Mouse (Mus musculus): ENCODE measurements around the gene Fev.

The Fev gene

DNA sequence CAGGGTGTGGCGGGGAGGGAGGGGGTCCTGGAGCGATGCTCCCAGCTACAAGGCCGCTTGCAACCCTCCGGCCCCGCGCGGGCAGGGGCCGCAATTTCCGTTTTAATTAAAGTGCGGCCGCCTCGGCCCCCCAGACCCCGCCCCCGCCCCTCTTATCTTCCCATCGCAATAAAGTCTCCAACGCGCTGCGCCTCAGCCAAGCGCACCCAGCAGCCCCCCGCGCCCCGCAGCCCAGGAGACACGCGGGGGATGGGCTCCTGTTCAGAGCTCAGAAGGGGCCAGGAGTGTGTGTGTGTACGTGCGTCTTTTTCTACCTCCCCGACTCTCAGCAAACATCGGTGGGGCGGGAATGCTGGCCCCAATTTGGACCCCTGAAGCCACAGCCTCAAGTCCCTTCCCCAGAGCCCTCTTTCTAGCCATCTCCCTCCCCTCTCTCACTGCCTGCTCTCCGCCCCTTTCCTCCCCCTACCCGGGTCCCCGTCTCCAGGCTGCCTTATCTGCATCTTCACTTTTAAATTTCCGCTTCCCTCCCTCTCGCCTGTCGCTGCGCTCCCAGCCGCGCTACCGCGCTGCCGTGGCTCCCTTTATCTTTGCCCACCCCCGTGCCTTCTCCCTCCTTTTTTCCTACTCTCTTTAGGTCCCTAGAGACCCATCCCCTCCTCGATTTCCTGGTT, at the start of gene Fev:
Gene Fev (minus strand): TSS at position 51 of the 674 bp plus-strand sequence.
- Histone ChIP-seq H3K27me3 (ENCODE audit: control insufficient read depth, insufficient read depth, low read length, poor library complexity, severe bottlenecking) (no peaks in the 10 kb centered on the region), H3K36me3 (ENCODE audit: control insufficient read depth, insufficient read depth, low read length, poor library complexity, severe bottlenecking) (no peaks in the 10 kb centered on the region)
- DNase-seq (ENCODE audit: low read depth, low spot score) = no peak

DNA sequence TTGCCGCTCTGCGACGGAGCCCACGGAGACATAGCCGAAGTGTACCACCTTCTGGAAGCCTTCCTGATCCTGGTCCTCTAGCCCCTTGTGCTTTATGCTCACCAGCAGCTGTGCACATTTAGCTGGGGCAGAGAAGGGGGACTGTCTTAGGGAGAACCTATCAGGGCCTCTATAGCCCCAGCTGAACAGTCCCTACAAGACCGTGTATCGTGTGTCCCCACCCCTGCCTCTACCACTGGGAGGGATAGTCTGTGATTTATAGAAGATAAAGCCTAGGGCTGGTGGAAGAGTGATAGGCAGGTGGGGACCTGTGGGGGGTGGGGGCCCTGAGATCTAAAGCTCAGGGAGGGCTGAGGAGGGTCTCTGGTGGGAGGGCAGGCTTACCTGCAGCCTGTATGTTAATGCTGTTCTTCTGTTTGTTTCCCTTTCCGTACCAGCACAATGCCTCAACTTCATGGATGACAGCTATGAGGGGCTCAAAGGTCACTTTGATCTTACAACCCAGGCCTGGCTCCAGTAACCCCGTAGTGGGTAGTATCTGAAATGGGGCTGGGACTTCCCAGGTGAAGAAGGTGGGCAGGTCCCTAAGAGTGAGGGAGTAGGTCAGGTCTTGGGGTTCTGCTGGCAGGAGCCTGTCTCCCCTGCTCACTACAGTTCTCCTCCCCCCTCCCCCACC, 42.5 kb upstream of the Fev start:
- Histone ChIP-seq H3K36me3 (ENCODE audit: control insufficient read depth, insufficient read depth, low read length, poor library complexity, severe bottlenecking) (no peaks in the 10 kb centered on the region), H3K27me3 (ENCODE audit: control insufficient read depth, insufficient read depth, low read length, poor library complexity, severe bottlenecking) (no peaks in the 10 kb centered on the region)
- no peak for DNase-seq (ENCODE audit: low read depth, low spot score)

DNA sequence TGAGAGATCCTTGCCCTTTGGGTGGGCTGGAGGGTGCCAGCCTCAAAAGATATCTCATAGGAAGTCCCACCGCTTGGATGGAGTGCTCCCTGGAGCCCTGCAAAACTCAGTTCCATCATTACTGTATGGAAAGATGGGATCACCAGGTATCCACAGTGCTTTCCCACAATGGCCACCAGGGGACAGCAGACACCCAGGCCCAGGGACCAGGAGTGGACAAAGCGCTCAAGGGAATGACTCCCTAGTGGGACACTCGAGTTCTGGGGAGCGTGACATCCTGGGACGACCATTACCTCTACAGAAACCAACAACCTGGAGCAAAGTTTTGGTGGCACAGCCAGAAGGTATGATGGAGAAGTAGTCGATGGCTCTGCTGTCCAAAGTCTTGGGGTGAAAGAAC, 41.5 kb upstream of the Fev start:
- Histone ChIP-seq H3K36me3 (ENCODE audit: control insufficient read depth, insufficient read depth, low read length, poor library complexity, severe bottlenecking) (no peaks in the 10 kb centered on the region), H3K27me3 (ENCODE audit: control insufficient read depth, insufficient read depth, low read length, poor library complexity, severe bottlenecking) (no peaks in the 10 kb centered on the region)
- no peak for DNase-seq (ENCODE audit: low read depth, low spot score)

DNA sequence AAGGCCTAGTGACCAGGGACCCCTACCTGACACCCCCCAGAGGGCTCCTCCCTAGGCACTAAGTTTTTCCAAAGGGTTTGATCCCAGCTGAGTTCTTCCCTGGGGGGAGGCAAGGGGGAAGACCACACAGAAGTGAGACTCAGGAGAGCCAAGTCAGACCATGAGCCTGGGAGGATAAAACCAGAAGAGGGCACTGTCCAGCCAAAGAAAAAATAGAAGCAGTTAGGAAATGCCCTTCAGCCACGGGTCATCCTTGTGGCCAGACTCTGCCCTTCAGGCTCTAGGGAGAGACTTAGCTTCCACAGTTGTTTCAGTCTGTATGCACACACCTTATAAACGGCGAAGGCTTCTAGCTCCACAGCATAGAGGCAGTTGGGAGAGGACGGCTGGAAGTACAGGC, 39.2 kb upstream of the Fev start:
- no peaks in the 10 kb centered on the region for H3K36me3 ChIP-seq (ENCODE audit: control insufficient read depth, insufficient read depth, low read length, poor library complexity, severe bottlenecking)
- no peak for DNase-seq (ENCODE audit: low read depth, low spot score)
- H3K27me3 ChIP-seq (ENCODE audit: control insufficient read depth, insufficient read depth, low read length, poor library complexity, severe bottlenecking) = no peaks in the 10 kb centered on the region

DNA sequence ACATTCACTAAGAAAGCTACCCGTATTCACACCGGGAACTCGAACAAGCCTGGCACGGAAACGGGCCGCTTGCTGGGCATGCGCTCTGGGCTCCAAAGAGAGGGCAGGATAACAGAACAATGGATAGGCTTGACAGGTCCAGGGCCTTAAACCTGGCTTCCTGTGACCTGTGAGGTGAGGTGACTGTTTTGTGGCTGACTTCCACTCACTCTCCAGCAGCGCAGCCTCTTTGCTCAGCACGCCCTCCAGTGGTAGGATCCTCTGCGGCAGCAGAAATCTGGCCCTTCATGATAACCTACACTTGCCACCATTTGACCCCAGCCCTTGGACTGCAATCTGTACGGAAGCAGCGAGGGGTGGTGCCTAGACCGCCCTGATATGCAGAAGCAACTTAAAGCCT, 30.5 kb upstream of the Fev start:
- Histone ChIP-seq H3K27me3 (ENCODE audit: control insufficient read depth, insufficient read depth, low read length, poor library complexity, severe bottlenecking) (no peaks in the 10 kb centered on the region), H3K36me3 (ENCODE audit: control insufficient read depth, insufficient read depth, low read length, poor library complexity, severe bottlenecking) (no peaks in the 10 kb centered on the region)
- no peak for DNase-seq (ENCODE audit: low read depth, low spot score)

DNA sequence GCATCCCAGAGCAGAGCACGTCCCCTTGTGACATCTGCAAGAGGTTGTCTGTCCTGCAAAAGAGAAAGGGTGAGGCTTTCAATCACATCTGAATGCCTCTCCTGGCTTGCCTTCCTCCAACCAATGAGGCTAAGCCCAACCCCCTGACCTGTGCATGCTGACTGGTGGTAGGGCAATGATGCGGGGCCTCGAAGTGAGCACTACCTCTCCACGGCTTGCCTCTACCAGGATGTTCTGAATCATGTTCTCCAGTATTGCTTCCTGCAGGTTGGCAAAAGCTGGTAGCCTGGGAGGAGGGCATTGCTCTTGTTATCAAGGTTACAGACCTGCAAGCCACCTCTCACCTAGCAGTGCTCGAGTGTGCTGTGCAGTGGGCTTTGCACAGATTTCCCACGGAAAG, 17.0 kb upstream of the Fev start:
- H3K36me3 ChIP-seq (ENCODE audit: control insufficient read depth, insufficient read depth, low read length, poor library complexity, severe bottlenecking) = no peaks in the 10 kb centered on the region
- H3K27me3 ChIP-seq (ENCODE audit: control insufficient read depth, insufficient read depth, low read length, poor library complexity, severe bottlenecking) = no peaks in the 10 kb centered on the region
- no peak for DNase-seq (ENCODE audit: low read depth, low spot score)

DNA sequence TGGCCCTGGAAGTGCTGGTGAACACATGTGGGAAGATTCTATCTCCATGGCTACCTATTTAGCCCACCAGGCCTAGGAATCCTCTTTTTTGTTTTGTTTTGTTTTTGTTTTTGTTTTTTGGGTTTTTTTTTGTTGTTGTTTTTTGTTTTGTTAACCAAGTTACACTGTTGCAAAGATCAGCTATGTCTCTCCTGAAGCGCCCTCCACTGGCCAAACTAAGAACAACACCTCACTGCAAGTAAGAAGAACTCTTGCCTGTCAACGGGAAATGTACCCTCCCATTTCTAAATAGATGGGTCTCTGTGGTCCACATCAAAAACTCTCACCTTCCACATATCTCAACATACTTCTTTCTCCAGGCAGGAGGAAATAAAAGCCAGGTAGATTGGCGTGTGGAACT, 16.5 kb upstream of the Fev start:
- Histone ChIP-seq H3K36me3 (ENCODE audit: control insufficient read depth, insufficient read depth, low read length, poor library complexity, severe bottlenecking) (no peaks in the 10 kb centered on the region), H3K27me3 (ENCODE audit: control insufficient read depth, insufficient read depth, low read length, poor library complexity, severe bottlenecking) (no peaks in the 10 kb centered on the region)
- DNase-seq (ENCODE audit: low read depth, low spot score) = peak; percentile 63

DNA sequence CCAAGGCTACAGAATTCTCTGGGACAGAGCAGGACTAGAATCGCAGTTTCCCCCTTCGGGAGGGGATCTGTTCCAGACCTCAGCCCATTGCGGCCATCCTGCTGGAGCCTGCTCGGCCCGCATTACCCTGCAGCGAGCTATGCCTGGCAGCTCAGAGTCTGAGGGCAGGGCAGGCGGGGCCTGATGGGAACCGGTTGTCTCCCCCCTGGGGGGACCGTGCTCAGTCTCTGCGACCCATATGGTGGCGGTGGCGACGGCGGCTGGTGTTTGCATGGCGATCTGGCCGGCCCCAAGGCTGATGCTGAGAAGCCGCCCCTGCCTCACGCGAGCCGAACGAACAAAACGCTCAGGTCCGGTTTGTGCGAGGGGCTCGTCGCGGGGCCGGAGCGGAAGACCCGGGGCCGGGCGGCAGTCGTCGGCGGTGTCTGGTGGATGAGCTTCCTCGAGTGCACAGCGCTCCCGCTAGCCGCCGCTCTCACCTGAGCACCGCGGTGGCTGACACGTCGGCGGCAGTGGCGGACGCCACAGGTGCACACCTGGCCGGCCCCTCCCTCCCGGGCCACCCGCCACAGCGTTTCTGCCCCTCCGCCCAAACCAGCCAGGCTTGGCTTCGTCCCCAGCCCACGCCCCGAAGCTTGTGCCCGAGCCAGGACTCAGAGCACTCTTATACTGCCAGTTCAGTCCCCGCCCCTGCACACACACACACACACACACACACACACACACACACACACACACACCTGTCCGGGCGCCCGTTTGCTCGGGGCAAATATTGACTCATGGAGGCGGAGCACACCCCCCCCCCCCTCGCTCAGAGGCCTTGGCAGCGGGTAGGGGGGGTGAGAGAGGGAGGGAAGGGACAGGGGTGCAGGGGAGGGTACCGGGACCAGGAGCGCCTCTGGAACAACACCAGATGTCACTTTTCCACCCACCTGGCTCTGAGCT, 15.4 kb upstream of the Fev start:
- Histone ChIP-seq H3K36me3 (ENCODE audit: control insufficient read depth, insufficient read depth, low read length, poor library complexity, severe bottlenecking) (no peaks in the 10 kb centered on the region), H3K27me3 (ENCODE audit: control insufficient read depth, insufficient read depth, low read length, poor library complexity, severe bottlenecking) (no peaks in the 10 kb centered on the region)
- DNase-seq (ENCODE audit: low read depth, low spot score) = no peak

DNA sequence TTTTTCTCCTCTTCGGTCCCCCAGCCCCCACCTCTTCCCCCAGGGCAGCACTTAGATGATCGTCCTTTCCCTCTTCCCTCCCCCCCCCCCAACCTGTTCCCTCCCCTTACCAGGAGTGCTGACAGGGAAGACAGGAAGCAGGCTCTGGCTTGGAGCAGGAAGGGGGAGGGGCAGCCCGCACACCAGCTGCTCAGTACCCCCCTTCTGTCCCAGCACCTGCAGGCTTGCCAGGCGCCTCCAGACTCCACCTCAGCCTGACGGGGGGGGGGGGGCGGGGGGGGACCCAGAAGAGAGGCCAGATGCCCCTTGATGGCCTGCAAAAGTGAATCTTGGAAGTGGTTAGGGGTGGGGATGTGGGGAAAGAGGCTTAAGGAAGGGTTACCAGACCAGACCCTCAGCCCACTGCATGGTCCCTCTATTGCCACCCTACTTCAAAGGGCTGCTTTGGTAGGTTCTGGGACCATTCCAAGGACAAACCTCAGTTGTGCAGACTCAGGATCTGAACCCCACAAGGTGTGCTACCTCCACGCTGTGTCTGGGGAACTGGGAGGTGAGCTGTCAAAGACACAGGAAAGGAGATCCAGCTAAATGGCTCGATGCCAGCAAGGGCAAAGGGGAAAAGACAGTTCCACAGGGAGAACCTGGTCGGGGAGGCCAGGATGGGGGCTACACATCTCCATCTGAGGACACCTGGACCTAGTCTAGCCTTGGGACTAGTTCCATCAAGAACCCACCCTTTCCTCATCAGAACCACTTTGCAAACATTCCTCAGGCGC, 13.6 kb upstream of the Fev start:
- H3K27me3 ChIP-seq (ENCODE audit: control insufficient read depth, insufficient read depth, low read length, poor library complexity, severe bottlenecking) = no peaks in the 10 kb centered on the region
- DNase-seq (ENCODE audit: low read depth, low spot score) = no peak

DNA sequence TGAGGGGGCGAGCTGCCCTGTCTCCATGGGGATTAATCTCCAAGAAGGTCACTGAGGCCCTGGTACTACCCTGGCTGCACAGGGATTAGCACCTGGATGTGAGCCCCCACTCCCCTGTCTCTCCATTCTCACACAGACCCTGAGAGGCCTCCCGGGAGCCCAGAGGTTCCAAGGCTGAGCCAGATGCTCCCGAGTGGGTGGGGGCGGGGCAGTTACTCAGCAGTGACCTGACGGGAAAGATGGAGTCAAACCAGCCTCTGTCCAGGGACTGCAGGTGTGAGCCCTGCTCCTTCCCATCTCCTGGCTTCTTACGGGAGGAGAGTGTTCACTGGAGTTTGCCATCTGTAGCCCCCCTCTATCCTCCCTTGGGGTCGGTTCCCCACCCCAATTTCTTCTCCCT, 12.8 kb upstream of the Fev start:
- Histone ChIP-seq H3K27me3 (ENCODE audit: control insufficient read depth, insufficient read depth, low read length, poor library complexity, severe bottlenecking) (no peaks in the 10 kb centered on the region; the same call in 1 of the 2 replicates), H3K36me3 (ENCODE audit: control insufficient read depth, insufficient read depth, low read length, poor library complexity, severe bottlenecking) (no peaks in the 10 kb centered on the region)
- DNase-seq (ENCODE audit: low read depth, low spot score) = no peak

More for the DNA sequence above, 13.6 kb upstream of the Fev start:
- H3K36me3 ChIP-seq (ENCODE audit: control insufficient read depth, insufficient read depth, low read length, poor library complexity, severe bottlenecking) = no peaks in the 10 kb centered on the region

DNA sequence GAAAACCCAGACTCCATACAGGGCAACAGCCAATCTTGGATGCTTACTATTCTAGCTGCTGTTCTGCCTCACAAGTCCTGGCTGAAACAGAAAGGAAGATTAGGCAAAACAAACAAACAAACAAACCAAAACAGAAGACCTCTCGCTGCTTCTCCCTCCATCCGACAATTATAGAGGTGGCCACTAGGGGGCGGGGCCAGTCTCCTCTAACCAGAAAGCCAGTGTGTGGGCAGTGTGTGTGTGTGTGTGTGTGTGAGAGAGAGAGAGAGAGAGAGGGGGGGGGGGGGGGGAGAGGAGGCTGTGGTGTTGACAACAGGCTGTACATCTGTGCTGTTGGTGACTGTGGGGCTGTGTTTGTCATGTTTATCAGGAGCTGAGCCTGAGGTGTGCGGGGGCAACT, 9.7 kb upstream of the Fev start:
- Histone ChIP-seq H3K27me3 (ENCODE audit: control insufficient read depth, insufficient read depth, low read length, poor library complexity, severe bottlenecking) (no peaks in the 10 kb centered on the region; the same call in 1 of the 2 replicates), H3K36me3 (ENCODE audit: control insufficient read depth, insufficient read depth, low read length, poor library complexity, severe bottlenecking) (no peaks in the 10 kb centered on the region)
- DNase-seq (ENCODE audit: low read depth, low spot score) = peak; percentile 64

DNA sequence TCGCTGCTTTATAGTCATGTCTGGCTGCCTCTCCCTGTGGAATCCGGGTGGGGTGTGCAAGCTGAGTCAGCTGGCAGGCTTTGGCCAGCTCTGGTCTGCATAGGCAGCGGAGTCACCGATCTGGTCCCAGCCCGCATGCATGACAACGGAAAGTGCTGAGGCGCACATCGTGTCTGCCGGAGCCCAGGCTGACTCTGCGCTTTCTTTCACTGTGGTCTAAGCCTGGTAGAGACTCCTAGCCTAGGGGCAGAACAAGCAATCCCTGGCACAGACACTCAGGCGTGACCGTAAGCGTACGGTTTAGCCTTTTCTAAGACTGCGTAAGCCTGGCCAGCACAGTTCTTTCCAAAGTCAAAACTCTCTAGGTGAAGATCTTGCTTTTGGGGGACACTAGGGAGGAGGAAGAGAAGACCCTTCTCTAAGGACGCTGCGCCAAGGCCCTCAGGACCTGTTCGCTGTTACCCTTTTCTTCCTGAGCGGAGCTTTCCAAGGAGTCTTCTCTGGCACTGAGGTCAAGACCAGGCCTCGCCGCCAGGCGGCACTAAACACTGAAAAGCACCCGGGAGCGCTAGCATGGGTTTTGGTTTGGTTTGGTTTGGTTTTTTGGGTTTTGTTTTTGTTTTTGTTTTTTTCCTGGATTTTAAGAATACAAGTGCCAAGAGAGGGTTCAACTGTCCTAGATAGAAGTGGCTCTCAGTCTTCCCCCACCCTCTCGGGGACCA, 8.1 kb upstream of the Fev start, which contains the start of gene Cryba2:
Gene Cryba2 (minus strand): TSS at position 10 of the 722 bp plus-strand sequence.
- H3K27me3 ChIP-seq (ENCODE audit: control insufficient read depth, insufficient read depth, low read length, poor library complexity, severe bottlenecking) = no peaks in the 10 kb centered on the region; the same call in 1 of the 2 replicates
- H3K36me3 ChIP-seq (ENCODE audit: control insufficient read depth, insufficient read depth, low read length, poor library complexity, severe bottlenecking) = no peaks in the 10 kb centered on the region
- peak; percentile 29 for DNase-seq (ENCODE audit: low read depth, low spot score)

DNA sequence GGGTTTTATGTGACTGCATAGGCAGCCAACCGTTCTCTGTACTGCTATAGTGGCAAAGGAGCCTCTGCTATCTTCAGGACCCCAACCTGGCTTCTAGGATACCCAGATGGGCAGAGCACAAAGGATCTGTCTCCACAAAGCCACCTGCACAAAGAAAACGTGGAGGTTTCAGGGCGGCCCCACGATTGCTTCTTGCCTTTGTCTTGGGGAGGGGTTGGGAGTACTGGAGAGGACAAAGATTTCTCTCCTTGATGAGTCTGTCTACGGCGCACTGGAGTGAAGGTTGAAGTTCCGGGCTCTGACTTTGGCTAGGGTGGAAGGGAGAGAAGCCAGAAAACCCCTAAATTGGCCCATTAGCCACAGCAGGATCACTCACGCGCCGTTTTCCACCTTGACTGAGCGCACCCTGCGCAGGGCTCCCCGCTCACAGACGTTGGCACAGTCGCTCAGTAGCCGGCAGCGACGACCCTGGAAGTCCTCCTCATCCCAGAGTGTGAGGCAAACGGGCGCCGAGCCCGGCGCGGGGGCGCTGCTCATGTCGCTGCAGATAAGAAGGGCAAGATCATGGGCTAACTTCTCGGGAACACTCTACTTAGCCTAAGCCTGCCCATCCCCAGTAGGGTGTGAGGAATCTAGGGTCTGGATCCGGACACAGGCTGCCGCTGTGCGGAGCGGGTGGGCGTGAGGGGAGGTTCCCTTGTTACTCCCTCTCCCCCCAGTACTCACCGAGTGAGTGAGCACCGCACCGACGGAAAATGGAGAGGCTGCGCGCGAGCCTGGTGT, 7.3 kb upstream of the Fev start:
- Histone ChIP-seq H3K36me3 (ENCODE audit: control insufficient read depth, insufficient read depth, low read length, poor library complexity, severe bottlenecking) (no peaks in the 10 kb centered on the region), H3K27me3 (ENCODE audit: control insufficient read depth, insufficient read depth, low read length, poor library complexity, severe bottlenecking) (no peaks in the 10 kb centered on the region; the same call in 1 of the 2 replicates)
- DNase-seq (ENCODE audit: low read depth, low spot score) = no peak
